Mouse (Mus musculus): ENCODE results near the gene Optc. TPM values are rescaled to one million over a fixed set of nuclear protein-coding genes. Genes with fewer than 3 reads are reported as not detected.

The Optc gene
- polyA plus RNA-seq, 1 experiment from 2014 or later: 0.27 TPM

DNA sequence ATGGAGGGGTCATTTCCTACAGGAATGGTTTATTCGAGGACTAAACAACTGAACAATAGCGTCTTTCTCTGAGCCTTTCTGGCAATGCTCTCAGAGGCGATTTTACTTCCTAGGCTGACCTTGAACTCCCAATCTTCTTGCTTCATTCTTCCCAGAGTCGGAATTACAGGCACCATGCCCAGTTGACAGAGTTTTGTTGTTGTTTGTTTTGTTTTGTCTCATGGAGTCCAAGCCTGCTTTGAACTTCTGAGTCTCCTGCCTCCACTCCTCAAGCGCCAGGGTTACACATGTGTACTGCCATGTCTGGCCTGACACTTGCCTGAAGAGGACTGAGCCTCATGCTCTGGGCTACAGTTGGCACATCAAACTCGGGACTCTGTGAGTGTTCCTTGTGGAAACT, 5.2 kb upstream of the Optc start:
- Histone ChIP-seq H3K4me1 (ENCODE audit: control insufficient read depth, insufficient read depth, low read length) (peaks cover 13% of the 10 kb centered on the region), H3K9me3 (ENCODE audit: control insufficient read depth, low read length) (no peaks in the 10 kb centered on the region), H3K36me3 (ENCODE audit: control insufficient read depth, insufficient read depth, low read length) (no peaks in the 10 kb centered on the region), H3K9ac (ENCODE audit: low read length) (no peak overlapping the region), H3K4me2 (ENCODE audit: low read depth, severe bottlenecking) (no peak overlapping the region), H3K27me3 (ENCODE audit: control insufficient read depth, insufficient read depth, low read length) (peaks cover 3% of the 10 kb centered on the region), H3K4me3 (ENCODE audit: low read depth, low read length) (no peak overlapping the region), H3K27ac (replicated peaks; ENCODE audit: low read depth, low read length) (no peak overlapping the region)
- ATAC-seq (ENCODE audit: insufficient number of reproducible peaks, low FRiP score, low TSS enrichment, low read depth) (no peak), DNase-seq (ENCODE audit: low spot score) (no peak)
- WGBS: 85% methylated on average over 6 of the region's 6 CpGs

DNA sequence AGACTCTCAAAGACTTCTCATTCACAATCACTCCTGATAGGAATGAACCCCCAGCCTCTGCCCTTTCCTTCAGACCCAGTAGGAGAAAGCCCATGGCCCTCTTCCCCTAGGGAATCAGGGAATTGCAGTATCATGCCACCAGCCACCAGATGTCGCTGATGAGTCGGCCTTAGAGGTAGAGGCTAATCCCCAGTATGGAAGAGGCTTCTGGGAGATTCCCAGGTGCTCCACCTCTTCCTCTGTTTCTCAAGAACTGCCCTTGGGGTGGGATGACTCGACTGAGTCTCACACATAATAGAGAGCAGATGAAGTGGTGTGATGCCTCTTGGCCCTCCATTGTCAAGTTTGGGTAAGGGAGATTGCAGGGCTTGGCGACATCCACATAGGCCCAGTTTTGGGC, 3.7 kb upstream of the Optc start:
- Histone ChIP-seq H3K27ac (replicated peaks; ENCODE audit: low read depth, low read length) (no peak overlapping the region), H3K4me3 (ENCODE audit: low read depth, low read length) (no peak overlapping the region), H3K4me2 (ENCODE audit: low read depth, severe bottlenecking) (no peak overlapping the region), H3K9me3 (ENCODE audit: control insufficient read depth, low read length) (no peaks in the 10 kb centered on the region), H3K9ac (ENCODE audit: low read length) (no peak overlapping the region), H3K4me1 (ENCODE audit: control insufficient read depth, insufficient read depth, low read length) (peaks cover 19% of the 10 kb centered on the region), H3K27me3 (ENCODE audit: control insufficient read depth, insufficient read depth, low read length) (peaks cover 3% of the 10 kb centered on the region), H3K36me3 (ENCODE audit: control insufficient read depth, insufficient read depth, low read length) (no peaks in the 10 kb centered on the region)
- DNase-seq (ENCODE audit: low spot score): peak; percentile 86
- ATAC-seq (ENCODE audit: insufficient number of reproducible peaks, low FRiP score, low TSS enrichment, low read depth): no peak
- WGBS: 23% methylated on average over 4 of the region's 4 CpGs

DNA sequence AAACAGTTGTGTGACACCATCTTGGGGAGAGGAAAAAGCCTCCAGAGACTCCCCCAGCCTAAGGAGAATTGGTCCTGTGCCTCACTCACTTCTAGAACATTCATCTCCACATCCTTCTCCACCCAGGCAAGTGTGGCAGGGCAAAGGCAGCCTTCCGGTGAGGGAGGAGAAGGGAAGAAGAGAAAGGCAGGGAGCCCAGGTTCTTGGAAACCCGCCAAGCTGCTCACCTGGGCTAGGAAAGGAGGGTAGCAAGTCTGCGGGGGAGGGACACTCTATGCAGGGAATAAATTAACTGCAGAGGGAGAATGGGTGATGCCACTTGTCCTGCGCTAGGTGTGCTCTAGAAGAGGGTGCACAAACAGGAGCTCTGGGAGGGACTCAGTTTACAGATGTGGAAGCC, 3.2 kb upstream of the Optc start:
- DNase-seq (ENCODE audit: low spot score): no peak
- no peak overlapping the region for H3K4me2 ChIP-seq (ENCODE audit: low read depth, severe bottlenecking)
- 68% methylated on average over 4 of the region's 4 CpGs for WGBS
- H3K27me3 ChIP-seq (ENCODE audit: control insufficient read depth, insufficient read depth, low read length): peaks cover 3% of the 10 kb centered on the region
- H3K9me3 ChIP-seq (ENCODE audit: control insufficient read depth, low read length): no peaks in the 10 kb centered on the region
- no peaks in the 10 kb centered on the region for H3K36me3 ChIP-seq (ENCODE audit: control insufficient read depth, insufficient read depth, low read length)
- peaks cover 22% of the 10 kb centered on the region for H3K4me1 ChIP-seq (ENCODE audit: control insufficient read depth, insufficient read depth, low read length)
- H3K4me3 ChIP-seq (ENCODE audit: low read depth, low read length): no peak overlapping the region
- ATAC-seq (ENCODE audit: insufficient number of reproducible peaks, low FRiP score, low TSS enrichment, low read depth): no peak
- no peak overlapping the region for H3K9ac ChIP-seq (ENCODE audit: low read length)
- no peak overlapping the region for H3K27ac ChIP-seq (replicated peaks; ENCODE audit: low read depth, low read length)

DNA sequence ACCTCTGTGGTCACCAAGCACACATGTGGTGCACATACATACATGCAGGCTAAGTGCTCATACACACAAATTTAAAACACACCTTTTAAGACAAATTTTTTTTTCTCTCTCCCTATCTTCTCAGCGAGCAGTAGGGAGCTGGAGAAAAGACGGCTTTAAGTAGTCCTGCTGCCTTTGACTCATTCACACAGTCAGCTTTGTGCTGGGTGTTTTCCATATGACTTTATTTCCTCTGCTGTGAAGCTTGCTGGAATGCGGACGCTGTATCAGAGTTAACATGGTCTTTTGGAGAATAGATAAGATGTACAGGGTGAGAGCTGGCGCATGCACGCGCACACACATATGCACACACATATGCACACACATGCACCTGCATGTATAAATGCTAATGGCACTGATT, 2.3 kb upstream of the Optc start:
- WGBS: 88% methylated on average over 7 of the region's 7 CpGs
- no peak overlapping the region for H3K27ac ChIP-seq (replicated peaks; ENCODE audit: low read depth, low read length)
- no peaks in the 10 kb centered on the region for H3K9me3 ChIP-seq (ENCODE audit: control insufficient read depth, low read length)

DNA sequence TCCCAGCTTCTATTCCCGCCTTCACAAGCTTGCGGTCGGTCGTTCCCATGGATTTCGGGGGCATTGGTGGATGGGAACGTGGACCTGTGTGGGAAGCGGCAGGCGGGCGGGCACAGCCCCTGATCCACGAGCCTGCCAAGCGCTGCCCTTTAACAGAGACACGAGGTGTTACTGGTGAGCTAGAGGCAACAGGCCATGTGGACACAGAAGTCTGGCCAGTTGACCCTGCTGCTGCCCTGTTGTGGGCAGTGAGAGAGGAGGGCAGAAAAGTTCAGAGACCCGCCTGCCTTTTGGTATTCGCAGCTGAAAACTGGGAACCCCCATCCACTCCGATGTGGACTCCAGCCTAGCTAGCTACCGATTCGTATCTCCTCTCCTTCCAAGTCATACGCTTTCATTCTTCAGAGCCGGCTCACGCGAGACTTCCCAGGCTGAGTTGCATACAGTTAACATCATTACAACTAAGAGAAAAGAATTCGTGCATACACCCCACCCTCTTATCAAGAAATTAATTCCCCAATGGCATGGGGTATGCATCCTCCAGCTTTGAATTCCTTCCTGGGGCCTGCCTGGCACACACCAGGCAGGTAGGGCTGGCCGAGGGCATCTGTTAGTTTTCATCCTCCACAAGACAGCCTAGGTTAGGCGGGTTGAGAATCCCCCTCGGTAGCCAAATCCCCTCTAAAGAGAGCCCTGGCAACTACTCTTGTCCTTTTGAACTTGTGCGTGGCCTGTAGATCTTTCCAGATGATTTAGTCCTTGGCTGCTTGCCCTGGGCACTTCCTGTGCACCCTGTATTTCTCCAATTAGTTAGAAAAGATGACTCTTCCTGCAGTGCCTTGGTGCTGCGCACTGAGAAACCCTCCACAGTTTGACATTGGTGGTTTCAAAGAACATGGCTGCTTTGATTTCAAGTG, 1.1 kb upstream of the Optc start:
- peaks cover 3% of the 10 kb centered on the region for H3K27me3 ChIP-seq (ENCODE audit: control insufficient read depth, insufficient read depth, low read length)
- WGBS: 15% methylated on average over 27 of the region's 27 CpGs
- DNase-seq (ENCODE audit: low spot score): peak; percentile 50
- H3K36me3 ChIP-seq (ENCODE audit: control insufficient read depth, insufficient read depth, low read length): no peaks in the 10 kb centered on the region
- peak overlapping the region; percentile 41 for H3K4me3 ChIP-seq (ENCODE audit: low read depth, low read length)
- H3K4me1 ChIP-seq (ENCODE audit: control insufficient read depth, insufficient read depth, low read length): peaks cover 22% of the 10 kb centered on the region
- H3K27ac ChIP-seq (replicated peaks; ENCODE audit: low read depth, low read length): no peak overlapping the region
- 0 out of 2 replicates have a peak, but pooled peaks have one; percentile 16 for ATAC-seq (ENCODE audit: insufficient number of reproducible peaks, low FRiP score, low TSS enrichment, low read depth)
- peak overlapping the region; percentile 92 for H3K4me2 ChIP-seq (ENCODE audit: low read depth, severe bottlenecking)
- H3K9me3 ChIP-seq (ENCODE audit: control insufficient read depth, low read length): no peaks in the 10 kb centered on the region
- peak overlapping the region; percentile 59 for H3K9ac ChIP-seq (ENCODE audit: low read length)

More for the DNA sequence above, 2.3 kb upstream of the Optc start:
- peaks cover 22% of the 10 kb centered on the region for H3K4me1 ChIP-seq (ENCODE audit: control insufficient read depth, insufficient read depth, low read length)
- no peak overlapping the region for H3K9ac ChIP-seq (ENCODE audit: low read length)
- H3K27me3 ChIP-seq (ENCODE audit: control insufficient read depth, insufficient read depth, low read length): peaks cover 3% of the 10 kb centered on the region
- ATAC-seq (ENCODE audit: insufficient number of reproducible peaks, low FRiP score, low TSS enrichment, low read depth) (no peak), DNase-seq (ENCODE audit: low spot score) (no peak)
- no peak overlapping the region for H3K4me3 ChIP-seq (ENCODE audit: low read depth, low read length)
- no peak overlapping the region for H3K4me2 ChIP-seq (ENCODE audit: low read depth, severe bottlenecking)
- H3K36me3 ChIP-seq (ENCODE audit: control insufficient read depth, insufficient read depth, low read length): no peaks in the 10 kb centered on the region

DNA sequence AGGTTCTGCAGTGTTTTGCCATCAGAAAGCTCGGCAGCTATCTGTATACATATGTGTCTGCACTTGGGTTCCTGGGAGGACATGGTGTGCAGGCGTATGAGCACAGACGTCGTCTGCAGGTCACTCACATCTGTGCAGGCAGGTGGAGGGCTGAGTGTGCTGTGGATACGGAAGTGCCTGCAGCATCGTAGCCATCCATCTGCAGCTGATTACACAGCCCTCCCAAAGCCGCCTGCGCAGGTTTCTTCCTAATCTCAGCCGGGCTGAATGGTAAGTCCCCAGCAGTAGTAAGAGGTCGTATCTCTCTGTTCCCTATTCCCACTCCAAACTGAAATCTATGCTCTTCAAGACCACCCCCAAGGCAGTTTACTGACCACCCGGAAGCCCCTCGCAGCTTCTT, 1.4 kb downstream of the Optc start:
- Histone ChIP-seq H3K4me2 (ENCODE audit: low read depth, severe bottlenecking) (no peak overlapping the region), H3K4me1 (ENCODE audit: control insufficient read depth, insufficient read depth, low read length) (peaks cover 22% of the 10 kb centered on the region), H3K4me3 (ENCODE audit: low read depth, low read length) (no peak overlapping the region), H3K27ac (replicated peaks; ENCODE audit: low read depth, low read length) (no peak overlapping the region), H3K36me3 (ENCODE audit: control insufficient read depth, insufficient read depth, low read length) (no peaks in the 10 kb centered on the region), H3K27me3 (ENCODE audit: control insufficient read depth, insufficient read depth, low read length) (peaks cover 3% of the 10 kb centered on the region), H3K9ac (ENCODE audit: low read length) (no peak overlapping the region), H3K9me3 (ENCODE audit: control insufficient read depth, low read length) (no peaks in the 10 kb centered on the region)
- ATAC-seq (ENCODE audit: insufficient number of reproducible peaks, low FRiP score, low TSS enrichment, low read depth) (no peak), DNase-seq (ENCODE audit: low spot score) (peak; percentile 57)
- 31% methylated on average over 12 of the region's 12 CpGs for WGBS

DNA sequence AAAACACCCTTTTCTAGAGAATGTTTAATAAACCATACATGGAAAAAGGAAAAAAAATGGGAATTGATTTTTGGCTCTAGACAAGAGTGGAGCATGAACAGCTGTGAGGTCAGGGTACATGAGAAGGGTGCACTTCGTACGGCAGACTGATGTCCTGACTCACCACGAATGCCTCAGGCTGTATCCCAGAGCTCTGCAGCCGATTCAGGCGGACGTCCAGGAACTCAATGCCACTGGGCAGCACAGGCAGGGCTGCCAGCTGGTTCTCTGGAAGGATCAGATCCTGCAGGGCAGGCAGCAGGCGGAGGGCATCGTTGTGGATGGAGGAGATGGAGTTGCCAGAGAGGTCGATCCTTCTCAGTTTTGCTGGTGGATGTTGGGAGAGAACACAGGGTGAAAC, 7.0 kb downstream of the Optc start:
- Histone ChIP-seq H3K4me1 (ENCODE audit: control insufficient read depth, insufficient read depth, low read length) (no peaks in the 10 kb centered on the region), H3K27me3 (ENCODE audit: control insufficient read depth, insufficient read depth, low read length) (0 out of 2 replicates have a peak, but pooled peaks cover 2% of the 10 kb centered on the region), H3K9ac (ENCODE audit: low read length) (no peak overlapping the region), H3K27ac (replicated peaks; ENCODE audit: low read depth, low read length) (no peak overlapping the region), H3K4me2 (ENCODE audit: low read depth, severe bottlenecking) (no peak overlapping the region), H3K9me3 (ENCODE audit: control insufficient read depth, low read length) (no peaks in the 10 kb centered on the region), H3K4me3 (ENCODE audit: low read depth, low read length) (no peak overlapping the region), H3K36me3 (ENCODE audit: control insufficient read depth, insufficient read depth, low read length) (no peaks in the 10 kb centered on the region)
- ATAC-seq (ENCODE audit: insufficient number of reproducible peaks, low FRiP score, low TSS enrichment, low read depth) (no peak), DNase-seq (ENCODE audit: low spot score) (no peak)
- 83% methylated on average over 9 of the region's 9 CpGs for WGBS

DNA sequence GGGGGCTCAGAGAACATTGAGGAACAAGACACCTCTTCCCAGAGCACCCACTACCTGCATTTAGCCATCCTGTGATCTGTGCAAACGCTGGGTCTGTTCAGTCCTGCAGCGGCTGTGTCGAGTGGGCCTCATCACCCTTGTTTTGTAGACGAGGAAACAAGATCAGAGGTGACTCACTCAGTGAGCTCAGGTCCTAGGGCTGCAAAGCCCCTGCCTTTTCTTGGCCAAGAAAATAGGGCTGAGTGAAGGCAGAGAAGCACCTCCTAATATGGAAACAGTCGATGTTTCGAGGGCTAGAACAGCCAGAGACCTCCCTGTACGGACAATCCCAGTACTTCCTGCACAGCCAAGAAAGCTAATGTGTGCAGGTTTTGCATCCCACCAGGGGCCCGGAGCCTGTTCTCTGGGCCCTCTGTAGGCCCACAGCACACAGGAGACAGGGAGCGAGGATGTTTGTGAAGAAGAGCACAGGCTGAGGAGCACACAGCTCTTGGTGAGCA, 8.7 kb downstream of the Optc start:
- 0 out of 2 replicates have a peak, but pooled peaks cover 2% of the 10 kb centered on the region for H3K27me3 ChIP-seq (ENCODE audit: control insufficient read depth, insufficient read depth, low read length)
- H3K9ac ChIP-seq (ENCODE audit: low read length): no peak overlapping the region
- H3K4me2 ChIP-seq (ENCODE audit: low read depth, severe bottlenecking): no peak overlapping the region
- DNase-seq (ENCODE audit: low spot score): no peak
- H3K4me3 ChIP-seq (ENCODE audit: low read depth, low read length): no peak overlapping the region
- no peaks in the 10 kb centered on the region for H3K9me3 ChIP-seq (ENCODE audit: control insufficient read depth, low read length)
- ATAC-seq (ENCODE audit: insufficient number of reproducible peaks, low FRiP score, low TSS enrichment, low read depth): no peak
- 76% methylated on average over 9 of the region's 9 CpGs for WGBS
- no peak overlapping the region for H3K27ac ChIP-seq (replicated peaks; ENCODE audit: low read depth, low read length)
- no peaks in the 10 kb centered on the region for H3K4me1 ChIP-seq (ENCODE audit: control insufficient read depth, insufficient read depth, low read length)
- H3K36me3 ChIP-seq (ENCODE audit: control insufficient read depth, insufficient read depth, low read length): no peaks in the 10 kb centered on the region
